Mouse (Mus musculus) layer of hippocampus, postnatal 14 days (tissue): ENCODE measurements around the gene Mlycd. TPM values are rescaled to one million over a fixed set of nuclear protein-coding genes. Genes with fewer than 3 reads are reported as not detected.
"Not testable (repeated sequence)": the region's sequence is repeated elsewhere in the genome, so short reads cannot be mapped to it uniquely, and the experiment has no call there.

Experiments
- DNase-seq, 2 experiments: peaks; one replicate each; pipeline ENCODE4 v3.0.0; 2021 to 2022; ENCODE audit warnings: low spot score in 2 of 2, mixed read lengths in 1 of 2
- long read RNA-seq, 2 experiments: library from polyadenylated mRNA; stranded (forward); transcript quantifications; one replicate each; pipeline ENCODE4 v2.0.0; 2021
- total RNA-seq, 2 experiments: library from RNA; stranded (reverse); gene quantifications; 2 replicates each; pipeline ENCODE4 v1.2.3; 2021

Mlycd gene
- 10 to 100 TPM; 24.1 to 27.0 TPM for total RNA-seq
- long read RNA-seq, experiment 1, transcript Mlycd-201 (5 exons, 2,128 nt) = major isoform, 65 of 69 reads
- long read RNA-seq, experiment 1, partial matches to known transcripts = 0 of 69 reads
- long read RNA-seq, experiment 1, other reads (novel, unspliced or antisense) = 4 of 69 reads
- long read RNA-seq, experiment 2, transcript Mlycd-201 (5 exons, 2,128 nt) = major isoform, 67 of 77 reads
- long read RNA-seq, experiment 2, partial matches to known transcripts = 1 of 77 reads
- long read RNA-seq, experiment 2, other reads (novel, unspliced or antisense) = 8 of 77 reads

DNA sequence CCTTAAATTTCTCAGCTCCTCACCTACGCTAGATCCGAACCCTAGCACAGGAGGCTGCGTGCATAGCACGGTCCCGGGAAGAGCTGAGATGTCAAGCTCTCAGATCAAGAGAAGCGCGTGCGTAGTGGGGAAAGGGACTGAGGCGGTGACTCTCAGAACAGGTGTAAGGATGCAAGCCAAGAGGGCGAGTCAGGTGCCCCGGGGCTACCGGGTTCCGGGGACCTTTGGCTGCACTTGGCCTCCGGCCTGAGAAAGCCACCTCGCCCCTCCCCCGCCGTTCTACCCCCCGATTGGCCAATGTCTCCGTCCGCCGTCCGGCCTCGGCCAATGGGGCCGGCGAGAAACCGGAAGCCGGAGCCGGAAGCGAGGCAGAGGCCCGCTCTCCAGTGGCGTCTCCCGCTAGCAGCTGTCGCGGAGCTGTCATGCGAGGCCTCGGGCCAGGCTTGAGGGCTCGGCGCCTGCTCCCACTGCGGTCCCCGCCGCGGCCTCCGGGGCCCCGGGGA, at the start of gene Mlycd:
Mlycd (plus strand) TSS at position 355 of the 503 bp plus-strand sequence.
- peak; percentile 92 for DNase-seq

DNA sequence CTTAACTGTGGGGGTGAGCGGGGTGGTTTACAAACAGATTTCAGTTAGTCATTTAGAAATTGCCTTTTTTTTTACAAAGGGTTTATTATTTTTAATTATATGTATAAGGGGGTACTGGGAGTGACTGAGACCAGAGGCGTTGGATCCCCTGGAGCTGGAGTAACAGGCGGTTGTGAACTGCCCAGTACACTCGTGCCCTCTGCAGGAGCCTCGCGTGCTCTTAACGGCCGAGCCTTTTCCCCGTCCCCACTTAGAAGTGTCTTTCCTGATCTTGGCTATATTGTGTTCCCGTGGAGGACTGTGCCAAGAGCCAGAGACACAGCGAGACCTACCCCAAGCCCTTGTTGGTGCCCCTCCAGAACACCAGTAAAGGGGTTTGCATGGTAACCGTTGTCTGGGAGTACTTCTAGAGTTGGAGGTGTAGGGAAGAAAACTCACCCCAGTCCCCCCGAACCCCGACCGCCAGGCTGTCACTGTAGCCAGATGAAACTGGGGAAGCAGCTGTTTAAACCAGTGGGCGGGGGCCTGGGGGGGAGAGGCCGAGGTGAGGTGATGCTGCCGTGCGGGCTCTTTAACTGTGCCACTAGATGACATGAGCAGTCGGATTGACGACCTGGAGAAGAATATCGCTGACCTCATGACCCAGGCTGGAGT, 49.5 kb upstream of the Mlycd start:
- no peak for DNase-seq

DNA sequence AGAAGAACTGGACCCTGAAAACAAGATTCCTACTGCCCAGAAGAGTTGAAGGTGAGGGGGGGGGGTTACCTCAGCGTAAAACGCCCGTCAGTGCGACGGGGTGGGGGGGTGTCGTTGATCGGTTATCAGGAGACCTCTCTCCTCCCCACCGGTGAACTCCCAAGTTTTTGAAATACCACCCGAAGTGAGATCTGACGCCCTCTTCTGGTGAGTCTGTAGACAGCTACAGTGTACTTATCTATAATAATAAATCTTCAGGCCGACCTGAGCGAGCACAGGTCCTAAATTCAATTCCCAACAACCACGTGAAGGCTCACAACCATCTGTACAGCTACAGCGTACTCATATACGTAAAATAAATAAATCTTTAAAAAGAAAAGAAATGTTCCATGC, 49.0 kb upstream of the Mlycd start:
- DNase-seq = no peak

DNA sequence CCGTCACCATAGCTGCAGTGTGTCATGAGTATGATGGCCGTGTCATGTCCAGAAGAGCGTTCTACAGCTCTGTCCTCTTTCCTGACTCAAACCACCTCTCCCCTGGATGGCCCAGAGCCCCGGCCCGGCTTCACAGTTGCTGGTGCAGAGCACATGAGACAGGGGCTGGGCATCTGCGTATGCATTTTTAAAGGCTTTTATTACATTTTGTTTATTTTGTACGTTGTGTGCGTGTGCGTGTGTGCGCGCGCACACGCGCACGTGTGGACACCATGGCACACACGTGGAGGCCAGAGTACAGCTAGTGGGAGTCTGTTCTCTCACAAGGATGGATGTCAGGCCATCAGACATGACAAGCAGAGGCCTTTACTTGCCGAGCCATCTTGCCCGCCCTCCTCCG, 43.0 kb upstream of the Mlycd start:
- DNase-seq = no peak

DNA sequence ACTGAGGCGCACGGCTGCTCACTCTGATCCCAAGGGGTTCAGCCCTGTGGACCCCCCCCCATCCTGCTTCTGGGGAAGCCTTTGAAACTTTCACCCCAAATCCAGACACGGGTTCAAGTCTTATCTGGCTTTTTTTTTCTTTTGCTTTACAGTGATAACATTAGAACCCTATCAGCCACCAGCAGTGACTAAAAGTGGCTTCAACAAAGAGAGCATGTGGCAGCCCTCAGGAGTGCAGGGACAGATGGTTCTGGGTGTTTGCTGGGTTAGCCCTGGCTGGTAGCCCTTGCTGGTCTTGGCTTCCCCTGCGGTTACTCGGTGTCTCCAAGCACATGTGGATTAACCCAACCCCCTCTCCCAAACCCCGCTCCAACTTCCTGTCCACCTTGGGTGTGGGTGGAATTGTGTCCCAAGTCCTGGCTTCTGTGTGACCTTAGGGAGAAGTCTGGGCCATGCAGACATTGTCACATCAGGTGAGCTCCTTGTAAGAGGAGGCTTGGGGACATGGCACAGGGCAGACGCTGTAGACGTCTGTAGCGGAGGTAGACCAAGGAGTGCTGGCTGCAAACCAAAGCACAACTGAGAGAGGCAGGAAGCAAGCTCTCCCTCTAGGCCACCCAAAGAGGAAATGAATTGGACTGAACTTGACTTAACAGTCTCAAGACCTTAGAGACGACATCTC, 41.6 kb upstream of the Mlycd start:
- DNase-seq = no peak

DNA sequence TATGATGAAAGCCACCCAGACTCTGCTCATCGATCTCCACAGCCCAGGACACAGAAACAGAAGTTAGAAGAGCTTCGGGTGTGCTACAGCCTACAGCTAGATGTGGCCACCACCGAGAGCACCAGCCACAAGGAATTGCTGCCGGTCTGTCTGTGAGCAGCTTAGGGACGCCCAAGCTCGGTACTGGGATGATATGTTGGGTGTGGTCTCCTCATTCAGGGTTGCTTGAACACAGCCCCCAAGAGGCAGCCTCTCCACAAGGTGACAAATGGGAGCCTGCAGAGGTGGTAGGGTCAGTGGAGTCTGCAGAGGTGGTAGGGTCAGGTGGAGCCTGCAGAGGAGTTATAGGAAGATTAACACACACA, 41.0 kb upstream of the Mlycd start:
- no peak for DNase-seq

DNA sequence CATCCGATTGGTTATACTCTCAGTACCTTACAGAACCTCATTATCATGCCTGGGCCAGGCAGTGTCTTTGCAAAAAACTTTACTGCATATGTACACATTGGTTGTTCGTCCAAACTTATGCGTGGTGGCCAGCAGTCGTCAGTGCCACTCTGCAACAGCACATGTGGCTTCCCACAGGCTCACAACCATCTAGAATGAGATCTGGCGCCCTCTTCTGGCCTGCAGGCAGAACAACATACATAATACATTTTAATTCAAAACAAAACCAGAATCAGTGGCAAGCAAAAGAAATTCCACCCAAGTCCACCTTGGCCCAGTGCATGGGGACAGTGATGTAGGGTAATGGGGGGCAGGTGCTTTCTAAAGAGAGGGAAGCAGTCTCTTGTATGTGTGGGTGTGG, 38.0 kb upstream of the Mlycd start:
- DNase-seq = not testable (repeated sequence)

DNA sequence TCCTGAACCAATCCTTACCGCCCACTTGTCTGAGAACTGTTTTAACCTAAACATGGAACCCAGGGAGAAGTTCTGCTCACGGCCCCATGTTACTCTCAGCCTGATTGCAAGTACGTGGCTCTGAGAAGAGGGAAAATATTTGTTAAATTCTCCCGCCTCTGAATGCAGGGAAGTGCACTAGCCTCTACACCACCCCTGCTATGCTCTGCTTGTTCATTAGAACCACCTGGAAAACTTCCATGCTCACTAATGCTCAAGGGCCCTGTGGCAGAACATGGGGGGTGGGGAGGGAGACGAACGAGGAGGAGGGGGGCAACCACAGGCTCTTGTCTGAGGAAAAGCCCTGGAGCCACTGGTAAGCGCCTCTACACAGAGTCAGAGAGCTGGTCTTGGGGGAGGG, 36.5 kb upstream of the Mlycd start:
- no peak for DNase-seq

DNA sequence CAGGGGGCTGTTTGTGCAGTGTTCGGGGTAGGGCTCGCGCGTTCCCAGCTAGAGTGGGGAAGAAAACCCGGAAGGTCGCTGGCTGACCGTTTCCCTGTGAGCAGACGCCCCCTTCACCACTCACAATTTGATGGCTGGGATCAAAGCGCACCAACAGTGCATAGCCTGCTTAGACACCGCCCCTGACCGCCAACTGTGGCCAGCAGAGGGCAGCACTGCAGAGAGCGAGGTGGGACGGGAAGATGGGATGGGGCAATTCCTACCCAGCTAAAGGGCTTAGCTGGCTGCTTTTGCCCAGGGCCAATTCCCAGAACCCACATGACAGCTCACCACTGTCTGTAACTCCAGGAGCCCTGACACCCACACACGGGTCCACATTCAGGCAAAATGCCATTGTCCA, 35.8 kb upstream of the Mlycd start:
- DNase-seq = peak in 1 of 2 experiments; percentile 13

DNA sequence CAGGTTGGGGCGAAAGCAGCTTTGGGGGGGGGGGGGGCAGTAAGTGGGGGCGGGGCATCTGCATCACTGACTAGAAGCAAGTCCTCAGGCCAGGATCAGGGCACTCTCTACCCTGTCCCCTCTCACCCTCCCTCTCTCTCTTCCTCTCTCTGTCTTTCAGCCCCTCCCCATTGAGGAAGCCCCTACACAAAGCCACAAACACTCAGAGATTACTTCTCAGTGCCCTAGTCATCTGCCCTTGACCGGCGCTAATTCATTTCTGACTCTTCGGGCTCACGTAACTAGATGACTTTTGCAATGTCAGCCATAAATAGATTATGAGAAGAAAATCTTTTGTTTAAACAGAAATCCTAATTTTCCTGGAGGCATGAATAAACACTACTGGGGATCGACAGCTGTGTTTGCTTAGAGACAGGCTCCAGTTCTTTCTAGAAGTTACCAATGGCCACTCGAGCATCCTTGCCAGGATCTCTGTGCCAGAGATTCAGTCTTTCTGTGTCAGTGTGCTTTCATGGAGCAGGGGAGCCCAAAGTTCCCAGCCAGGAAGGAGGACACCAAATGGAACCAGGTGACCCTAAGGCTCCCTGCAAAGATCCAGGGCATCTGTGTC, 33.9 kb upstream of the Mlycd start:
- DNase-seq = no peak

DNA sequence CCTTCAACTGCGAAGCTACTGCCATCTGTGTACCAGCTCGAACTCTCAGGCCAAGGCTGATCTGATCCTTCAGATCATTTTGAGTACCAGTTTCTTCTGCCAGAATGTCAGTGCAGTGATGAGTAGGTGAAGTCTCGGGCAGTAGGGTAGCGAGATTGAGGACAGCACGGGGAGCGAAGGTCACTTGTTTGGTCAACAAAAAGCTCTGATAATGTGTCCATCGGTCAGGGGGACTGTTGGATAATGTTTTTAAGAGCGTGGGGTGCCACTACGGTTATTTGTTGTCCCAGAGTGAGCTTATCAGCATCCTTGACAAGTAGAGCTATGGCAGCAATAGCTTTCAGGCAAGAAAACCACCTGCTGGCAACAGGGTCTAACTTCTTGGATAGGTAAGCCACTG, 20.0 kb upstream of the Mlycd start:
- DNase-seq = not testable (repeated sequence)

DNA sequence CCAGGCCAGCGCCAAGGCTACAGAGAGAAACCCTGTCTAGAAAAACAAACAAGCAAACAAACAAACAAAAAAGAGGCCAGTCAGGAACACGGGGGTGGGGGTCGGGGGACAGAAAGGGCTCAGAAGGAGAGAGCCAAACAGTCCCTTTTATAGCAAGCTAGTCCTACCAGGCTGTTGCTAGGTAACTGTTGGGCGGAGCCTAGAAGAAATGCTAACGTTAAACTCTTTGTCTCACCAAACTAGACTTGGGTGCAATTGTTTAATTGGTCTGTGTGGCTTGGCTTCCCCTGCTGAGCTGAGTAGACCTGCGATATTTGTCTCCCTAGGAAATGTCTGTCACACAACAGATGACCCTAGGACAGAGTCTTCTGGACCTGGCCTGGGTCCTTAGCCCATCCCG, 16.2 kb upstream of the Mlycd start:
- DNase-seq = no peak

DNA sequence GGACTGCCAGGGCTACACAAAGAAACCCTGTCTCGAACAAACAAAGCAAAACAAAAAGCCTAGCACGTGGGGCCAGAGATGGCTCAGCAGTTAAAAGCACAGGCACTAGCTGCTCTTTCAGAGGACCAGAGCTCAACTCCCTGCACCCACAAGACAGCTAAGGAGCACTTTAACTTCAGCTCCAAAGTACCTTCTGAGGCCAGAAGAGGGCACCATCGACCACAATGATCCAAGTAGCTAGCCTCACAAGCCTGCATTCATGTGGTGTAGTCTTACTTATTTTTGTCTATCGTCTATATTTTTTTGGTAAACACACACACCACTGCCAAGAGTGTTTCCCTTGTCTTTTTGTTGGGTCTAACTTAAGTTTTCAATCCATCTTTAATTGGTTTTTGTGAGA, 14.1 kb upstream of the Mlycd start:
- DNase-seq = no peak

DNA sequence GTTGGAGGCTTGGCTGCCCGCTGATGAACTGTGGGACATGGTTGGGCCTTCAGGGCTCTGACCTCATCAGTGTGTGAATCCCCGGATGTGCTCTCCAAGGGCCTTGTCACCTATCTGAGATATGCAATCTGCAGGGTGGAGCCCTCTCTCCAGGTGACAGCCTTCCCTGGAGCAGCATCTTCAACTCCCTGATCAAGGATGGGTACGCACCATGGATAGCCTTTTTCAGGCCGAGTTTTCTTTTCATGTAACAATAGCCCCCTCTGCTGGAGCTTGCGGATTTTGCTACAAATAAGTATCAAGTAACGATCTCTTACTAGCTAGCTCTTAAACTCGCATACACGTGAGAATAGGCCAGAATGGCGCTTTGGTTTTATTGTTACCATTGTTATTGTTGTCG, 10.2 kb upstream of the Mlycd start:
- DNase-seq = peak; percentile 80 to 89

DNA sequence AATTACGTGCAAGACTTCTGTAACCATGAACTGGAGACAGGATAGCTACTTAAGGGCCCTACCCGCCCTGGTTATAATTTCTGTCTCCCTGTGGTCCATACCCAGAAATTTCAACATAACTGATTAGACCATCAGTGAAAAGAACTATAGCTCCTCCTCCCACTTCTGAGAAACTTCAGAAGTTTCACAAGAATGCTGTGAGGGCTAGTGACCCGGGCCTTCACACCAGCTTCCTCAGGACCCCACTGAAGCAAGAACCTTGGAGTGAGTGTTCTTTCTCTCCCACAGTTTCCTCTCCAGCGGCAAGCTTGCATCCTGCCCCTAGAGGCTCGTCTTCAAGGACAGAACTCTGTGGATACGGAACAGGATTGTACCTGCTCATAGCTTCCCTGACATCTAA, 8.8 kb upstream of the Mlycd start:
- no peak for DNase-seq

DNA sequence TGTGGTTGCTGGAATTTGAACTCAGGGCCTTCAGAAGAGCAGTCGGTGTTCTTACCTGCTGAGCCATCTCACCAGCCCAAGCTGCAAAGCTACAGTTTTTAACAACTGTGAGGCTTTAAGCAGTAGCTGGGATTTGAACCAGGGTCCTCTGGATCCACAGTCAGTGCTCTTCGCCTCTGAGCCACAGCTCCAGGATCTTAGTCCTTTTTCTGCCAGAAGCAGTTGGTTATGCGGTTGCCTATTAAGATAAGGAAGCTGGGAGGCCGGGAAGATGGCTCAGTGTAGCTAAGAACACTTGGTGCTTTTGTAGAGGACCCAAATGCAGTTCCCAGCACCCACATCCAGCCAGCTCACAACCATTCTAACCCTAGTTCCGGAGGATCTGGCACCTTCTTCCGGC, 7.7 kb upstream of the Mlycd start:
- DNase-seq = no peak

DNA sequence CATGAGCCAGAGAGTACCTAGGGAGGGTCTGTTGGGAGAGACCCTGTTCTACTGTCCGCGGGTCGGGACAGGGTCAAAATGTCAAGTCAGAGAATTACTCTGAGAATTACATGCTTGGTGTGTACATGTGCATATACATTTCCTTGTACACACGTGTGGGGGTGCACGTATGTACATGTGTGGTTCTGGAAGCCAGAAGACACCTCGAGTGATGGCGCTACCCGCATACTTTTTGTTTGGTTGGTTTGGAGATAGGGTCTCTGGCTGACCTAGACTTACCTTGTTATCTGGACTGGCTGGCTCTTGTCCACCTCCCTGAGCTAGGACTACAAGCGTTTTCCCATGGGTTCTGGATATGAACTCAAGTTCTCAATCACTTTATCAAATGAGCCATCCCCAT, 581 bp upstream of the Mlycd start:
- no peak for DNase-seq

DNA sequence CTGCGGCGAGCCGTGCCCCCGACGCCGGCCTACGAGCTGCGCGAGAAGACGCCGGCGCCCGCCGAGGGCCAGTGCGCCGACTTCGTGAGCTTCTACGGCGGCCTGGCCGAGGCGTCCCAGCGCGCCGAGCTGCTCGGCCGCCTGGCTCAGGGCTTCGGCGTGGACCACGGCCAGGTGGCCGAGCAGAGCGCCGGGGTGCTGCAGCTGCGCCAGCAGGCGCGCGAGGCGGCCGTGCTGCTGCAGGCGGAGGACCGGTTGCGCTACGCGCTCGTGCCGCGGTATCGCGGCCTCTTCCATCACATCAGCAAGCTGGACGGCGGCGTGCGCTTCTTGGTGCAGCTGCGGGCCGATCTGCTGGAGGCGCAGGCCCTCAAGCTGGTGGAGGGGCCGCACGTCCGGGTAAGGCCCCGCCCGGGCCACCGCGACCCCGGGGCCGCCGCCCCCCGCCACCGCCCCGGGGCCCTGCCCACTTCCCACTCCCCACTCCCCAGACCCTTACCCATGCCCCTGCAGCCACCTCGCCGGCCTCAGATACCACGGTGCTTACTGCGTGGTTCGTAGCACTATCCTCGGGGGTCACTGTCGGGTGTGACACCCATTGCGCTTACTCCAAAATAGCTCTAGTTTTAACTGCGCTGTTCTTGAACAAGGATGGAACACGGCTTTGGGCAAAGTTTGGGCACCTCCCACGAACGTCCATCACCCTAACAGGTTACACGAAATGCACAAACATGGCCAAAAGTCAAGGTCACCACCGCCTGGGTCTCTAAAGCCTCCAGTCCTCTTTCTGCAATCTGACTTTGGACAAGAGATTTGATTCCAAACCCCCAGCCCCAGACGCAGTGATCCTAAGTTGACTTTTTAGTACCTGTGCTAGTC, 633 bp downstream of the Mlycd start:
- no peak for DNase-seq

DNA sequence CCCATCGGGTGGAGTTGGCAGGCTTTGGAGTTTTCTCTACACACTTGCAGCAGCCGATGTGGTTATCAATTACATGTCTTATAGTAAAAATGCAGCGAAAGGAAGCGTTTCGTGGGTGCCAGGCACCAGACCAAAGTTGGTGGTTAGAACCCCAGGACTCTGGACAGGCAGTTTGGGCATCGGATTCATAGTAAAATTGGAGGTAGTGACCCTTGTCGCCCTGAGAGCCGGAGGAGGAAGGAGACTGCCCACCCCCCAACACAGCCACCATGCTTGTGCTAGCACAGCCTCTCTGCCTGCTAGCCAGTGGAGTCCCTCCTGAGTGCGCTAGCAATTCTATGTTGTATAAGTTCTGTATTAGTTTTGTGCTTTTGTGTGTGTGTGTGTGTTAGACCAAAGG, 3.9 kb downstream of the Mlycd start:
- DNase-seq = no peak

DNA sequence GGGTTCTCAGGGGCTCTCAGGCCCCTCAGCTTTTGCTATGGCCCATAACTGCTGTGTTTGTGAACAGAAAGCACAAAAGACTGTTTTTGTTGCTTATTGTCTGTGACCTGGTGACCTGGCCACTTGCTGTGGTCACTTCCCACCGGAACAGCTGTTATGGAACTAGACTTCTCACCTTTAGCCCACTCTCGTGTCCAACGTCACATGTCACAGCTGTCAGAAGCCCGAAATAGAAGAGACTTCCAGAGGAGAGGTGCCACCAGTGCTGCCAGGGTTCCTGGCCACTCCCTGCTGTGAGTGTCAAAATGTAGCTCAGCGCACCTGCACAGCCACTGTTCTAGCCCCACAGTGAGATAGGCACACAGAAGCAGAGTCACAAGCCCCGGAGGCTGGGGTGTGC, 4.6 kb downstream of the Mlycd start:
- DNase-seq = no peak

DNA sequence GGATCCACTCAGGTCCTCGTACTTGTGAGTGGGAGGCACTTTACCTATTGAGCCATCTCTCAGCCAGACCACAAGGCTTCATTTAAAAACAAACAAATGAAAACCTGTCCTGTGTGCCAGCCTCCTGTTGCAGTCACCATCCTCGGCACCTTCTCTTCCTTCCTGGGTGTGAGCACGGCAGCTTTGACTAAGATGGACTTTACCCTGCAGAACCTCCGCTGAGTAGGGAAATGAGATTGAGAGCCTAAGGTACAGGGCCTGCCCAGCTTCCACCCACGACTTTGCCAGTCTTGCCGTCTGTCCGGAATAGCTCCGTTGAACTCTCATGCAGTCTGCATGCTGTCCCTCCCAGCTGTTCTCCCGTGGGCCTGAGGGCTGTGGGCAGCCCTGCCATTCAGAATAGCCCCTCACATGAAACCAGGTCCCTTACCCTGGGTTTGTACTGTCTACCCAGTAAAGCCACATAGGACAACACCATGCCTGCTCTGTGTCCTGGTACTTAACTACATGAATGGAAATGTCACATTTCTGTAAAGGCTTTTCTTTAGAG, 5.5 kb downstream of the Mlycd start:
- no peak for DNase-seq
